18 mouse cellular contexts compared by ENCODE assay signal in the genomic region with DNA sequence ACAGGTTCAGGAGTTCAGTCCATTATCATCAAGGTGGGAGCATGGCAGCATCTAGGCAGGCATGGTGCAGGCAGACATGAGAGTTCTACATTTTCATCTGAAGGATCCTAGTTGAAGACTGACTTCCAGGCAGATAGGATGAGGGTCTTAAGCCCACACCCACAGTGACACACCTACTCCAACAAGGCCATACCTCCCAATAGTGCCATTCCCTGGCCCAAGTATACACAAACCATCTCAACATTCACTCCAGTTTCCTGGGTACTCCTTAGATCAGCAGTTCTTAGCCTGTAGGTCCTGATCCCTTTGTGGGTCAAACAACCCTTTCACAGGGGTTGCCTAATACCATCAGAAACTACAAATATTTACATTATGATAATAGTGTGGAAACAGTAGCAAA.
DNase-seq lines count a peak whose midpoint lies in the region; ATAC-seq and TF ChIP-seq lines count a peak whose summit lies in the region.
"Had no signal": no experiment of that assay in that cellular context is flagged by ENCODE, and none has a peak within 500 bp of the region (broad histone marks: within the 10 kb centered on the region; RNA-seq: fewer than 3 reads in every experiment).

No protein-coding gene starts in this region.

- no peak overlapping the region for H3K4me3 ChIP-seq in intestine, embryonic 14.5 days (ENCODE audit: low read depth, low read length)
- no peak overlapping the region for H3K4me3 ChIP-seq in intestine, embryonic 15.5 days (replicated peaks)
- no peak overlapping the region for H3K4me3 ChIP-seq in lung, postnatal 0 days (ENCODE audit: low read depth, low read length)
- H3K4me3 ChIP-seq: embryonic facial prominence, embryonic 13.5 days; embryonic facial prominence, embryonic 15.5 days; erythroblast, embryonic 14.5 days; forebrain, embryonic 10.5 days; forebrain, embryonic 12.5 days had no signal

- no peak overlapping the region for H3K27ac ChIP-seq in intestine, embryonic 14.5 days (ENCODE audit: low read depth)
- no peak overlapping the region for H3K27ac ChIP-seq in intestine, embryonic 15.5 days
- H3K27ac ChIP-seq in lung, postnatal 0 days (ENCODE audit: low read length), result no peak overlapping the region
- H3K27ac ChIP-seq: embryonic facial prominence, embryonic 13.5 days; embryonic facial prominence, embryonic 15.5 days; forebrain, embryonic 10.5 days; forebrain, embryonic 12.5 days had no signal

- H3K9me3 ChIP-seq in intestine, embryonic 14.5 days (ENCODE audit: control insufficient read depth, low read length), result peaks cover 3% of the 10 kb centered on the region; the same call in 1 of the 2 replicates
- H3K9me3 ChIP-seq in intestine, embryonic 15.5 days, result no peaks in the 10 kb centered on the region
- no peaks in the 10 kb centered on the region for H3K9me3 ChIP-seq in lung, postnatal 0 days (ENCODE audit: low read length)
- H3K9me3 ChIP-seq: embryonic facial prominence, embryonic 13.5 days; embryonic facial prominence, embryonic 15.5 days; forebrain, embryonic 10.5 days; forebrain, embryonic 12.5 days had no signal

- TF ChIP-seq EP300 in lung, postnatal 0 days (IDR thresholded peaks at IDR 0.05), result no peak

- no peaks in the 10 kb centered on the region for H3K27me3 ChIP-seq in intestine, embryonic 14.5 days (replicated peaks; ENCODE audit: control insufficient read depth, insufficient read depth, low read length)
- no peaks in the 10 kb centered on the region for H3K27me3 ChIP-seq in intestine, embryonic 15.5 days (replicated peaks)
- no peaks in the 10 kb centered on the region for H3K27me3 ChIP-seq in lung, postnatal 0 days (replicated peaks; ENCODE audit: insufficient read depth, low read length)
- H3K27me3 ChIP-seq: embryonic facial prominence, embryonic 13.5 days; embryonic facial prominence, embryonic 15.5 days; forebrain, embryonic 12.5 days had no signal

- DNase-seq in intestine, embryonic 14.5 days (ENCODE audit: low spot score), result peak; percentile 0
- DNase-seq in lung, postnatal 0 days (ENCODE audit: low spot score), result no peak
- no peak for DNase-seq in lung, postnatal 10 days
- DNase-seq: cerebellum, adult 11 months; cerebellum, adult 18-20 months; cerebellum, adult 8-10 months; cerebellum, adult 9-11 months; cerebellum, postnatal 14 days; cerebellum, postnatal 36 days; embryo, embryonic 11 days had no signal

- H3K36me3 ChIP-seq in intestine, embryonic 14.5 days (ENCODE audit: control insufficient read depth, insufficient read depth, low read length), result no peaks in the 10 kb centered on the region
- H3K36me3 ChIP-seq in intestine, embryonic 15.5 days, result no peaks in the 10 kb centered on the region
- H3K36me3 ChIP-seq in lung, postnatal 0 days (ENCODE audit: insufficient read depth, low read length), result no peaks in the 10 kb centered on the region
- H3K36me3 ChIP-seq: embryonic facial prominence, embryonic 13.5 days; embryonic facial prominence, embryonic 15.5 days; forebrain, embryonic 10.5 days; forebrain, embryonic 12.5 days had no signal

- H3K9ac ChIP-seq in intestine, embryonic 14.5 days (ENCODE audit: low read length), result no peak overlapping the region
- H3K9ac ChIP-seq in intestine, embryonic 15.5 days, result no peak overlapping the region
- no peak overlapping the region for H3K9ac ChIP-seq in lung, postnatal 0 days (replicated peaks; ENCODE audit: low read depth)
- H3K9ac ChIP-seq: embryonic facial prominence, embryonic 13.5 days; embryonic facial prominence, embryonic 15.5 days; forebrain, embryonic 12.5 days had no signal

- ATAC-seq in intestine, embryonic 14.5 days (replicated peaks; ENCODE audit: low FRiP score, low TSS enrichment, low read depth), result no peak
- no peak for ATAC-seq in intestine, embryonic 15.5 days
- ATAC-seq in lung, postnatal 0 days, result peak; percentile 27
- ATAC-seq: forebrain, embryonic 14.5 days; forebrain, embryonic 16.5 days had no signal

- H3K4me1 ChIP-seq in intestine, embryonic 14.5 days (replicated peaks; ENCODE audit: control insufficient read depth, insufficient read depth, low read length), result no peaks in the 10 kb centered on the region
- no peaks in the 10 kb centered on the region; the same call in 1 of the 2 replicates for H3K4me1 ChIP-seq in intestine, embryonic 15.5 days (replicated peaks)
- H3K4me1 ChIP-seq in lung, postnatal 0 days (ENCODE audit: insufficient read depth, low read depth, low read length), result peaks cover 5% of the 10 kb centered on the region; the same call in 1 of the 2 replicates
- H3K4me1 ChIP-seq: forebrain, embryonic 12.5 days had no signal

- TF ChIP-seq CTCF in lung, postnatal 0 days (IDR thresholded peaks at IDR 0.05), result no peak

- H3K4me2 ChIP-seq in intestine, embryonic 14.5 days (ENCODE audit: low read length), result no peak overlapping the region
- no peak overlapping the region for H3K4me2 ChIP-seq in intestine, embryonic 15.5 days (replicated peaks)
- H3K4me2 ChIP-seq in lung, postnatal 0 days (replicated peaks; ENCODE audit: low read depth, low read length), result no peak overlapping the region
- H3K4me2 ChIP-seq: embryonic facial prominence, embryonic 13.5 days; embryonic facial prominence, embryonic 15.5 days; forebrain, embryonic 12.5 days had no signal
